Mouse (Mus musculus) brown adipose tissue, adult 24 weeks (tissue): ENCODE measurements around the gene 1700020L24Rik. TPM values are rescaled to one million over a fixed set of nuclear protein-coding genes. Genes with fewer than 3 reads are reported as not detected.

Experiments used
- H3K27ac ChIP-seq: fragments of 200-500 bp; replicated peaks from 2 replicates; pipeline ENCODE4 v1.5.1; 2012; ENCODE audit warnings: low read depth, mild to moderate bottlenecking, low read length
- H3K4me1 ChIP-seq: fragments of 200-500 bp; 2 replicates; pipeline ENCODE4 v1.6.1; 2012; ENCODE audit warnings: low read length, mixed read lengths; ENCODE audit not compliant: control insufficient read depth, insufficient read depth, insufficient read length
- H3K4me3 ChIP-seq: fragments of 200-500 bp; 2 replicates; pipeline ENCODE4 v1.5.1; 2012; ENCODE audit warnings: low read depth, mild to moderate bottlenecking, low read length, moderate library complexity; ENCODE audit not compliant: insufficient read depth
- polyA plus RNA-seq: library from polyadenylated mRNA; stranded (reverse); fragments of >200 nt; gene quantifications from 2 replicates; pipeline ENCODE4 v1.2.4, GENCODE M21; 2012; ENCODE audit not compliant: missing spikeins, insufficient read depth, insufficient read length

Gene 1700020L24Rik
- polyA plus RNA-seq, 1 experiment: 2.9 TPM

DNA sequence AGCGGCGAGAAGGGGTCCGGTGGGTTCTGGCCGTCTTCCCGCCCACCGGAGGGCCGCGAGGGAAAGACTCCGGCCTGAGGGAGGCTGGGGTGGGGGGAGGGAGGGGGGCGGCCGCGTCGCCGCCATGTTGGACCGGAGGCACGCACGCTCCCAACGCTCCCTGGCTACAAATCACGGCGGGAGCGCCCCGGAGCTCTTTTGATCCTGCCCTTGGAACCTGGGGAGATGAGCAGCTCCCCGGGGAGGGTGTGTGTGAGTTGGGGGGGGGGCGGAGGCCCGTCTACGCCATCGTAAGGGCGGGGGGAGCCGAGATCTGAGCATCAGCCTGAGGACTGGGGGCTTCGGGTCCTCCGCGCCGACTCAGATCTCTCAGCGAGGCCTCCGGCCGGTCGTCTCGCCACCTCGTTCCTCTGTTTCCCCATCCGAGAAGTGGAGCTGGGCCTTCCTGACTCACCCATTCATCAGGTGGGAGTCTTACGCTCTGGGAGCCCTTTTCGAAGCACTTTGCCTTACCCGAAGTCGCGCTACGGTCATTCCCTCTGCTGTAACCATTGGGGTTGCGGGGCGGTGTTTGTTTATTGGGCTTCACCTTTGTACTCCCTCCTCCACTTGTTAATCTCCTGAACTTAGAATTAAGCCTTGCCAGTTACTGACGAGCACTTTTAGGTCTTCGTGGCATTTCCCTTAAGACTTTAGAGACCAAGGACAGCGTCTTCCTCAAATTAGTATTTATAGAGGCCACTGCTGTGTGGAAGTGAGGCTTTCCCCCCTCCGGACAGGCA lies 35.9 kb downstream of the 1700020L24Rik start:
- H3K4me1 ChIP-seq: peaks cover 4% of the 10 kb centered on the region; the same call in 1 of the 2 replicates
- peak overlapping the region; percentile 85 for H3K4me3 ChIP-seq
- peak overlapping the region; percentile 80 for H3K27ac ChIP-seq

Other genes with a start within 250 kb of the 1700020L24Rik start
- 0.75 and 0.95 TPM in 2 replicates for gene Slfn3, start 246.3 kb upstream of the 1700020L24Rik start, polyA plus RNA-seq
- not detected in 2 replicates for gene Slfn14, start 151.0 kb upstream of the 1700020L24Rik start, polyA plus RNA-seq
- 21.0 and 26.5 TPM in 2 replicates for gene Ap2b1, start 138.7 kb upstream of the 1700020L24Rik start, polyA plus RNA-seq
- 4.2 and 9.8 TPM in 2 replicates for gene Pex12, start 135.1 kb upstream of the 1700020L24Rik start, polyA plus RNA-seq
- gene Rasl10b, start 28.5 kb upstream of the 1700020L24Rik start, polyA plus RNA-seq: not detected in 2 replicates
- gene Gas2l2, start 8.2 kb upstream of the 1700020L24Rik start, polyA plus RNA-seq: not detected in 2 replicates
- gene Mmp28, start 25.4 kb downstream of the 1700020L24Rik start, polyA plus RNA-seq: 5.4 and 6.6 TPM in 2 replicates
- 29.8 and 35.5 TPM in 2 replicates for gene Taf15, start 35.4 kb downstream of the 1700020L24Rik start, polyA plus RNA-seq
- gene Heatr9, start 84.5 kb downstream of the 1700020L24Rik start, polyA plus RNA-seq: not detected in 2 replicates
- 3.7 and 4.0 TPM in 2 replicates for gene Ccl5, start 92.8 kb downstream of the 1700020L24Rik start, polyA plus RNA-seq
- 11.4 and 13.7 TPM in 2 replicates for gene Ccl9, start 141.0 kb downstream of the 1700020L24Rik start, polyA plus RNA-seq
- gene Ccl6, start 155.4 kb downstream of the 1700020L24Rik start, polyA plus RNA-seq: 21.1 and 56.5 TPM in 2 replicates
- not detected in 2 replicates for gene Rpl9-ps1, start 207.9 kb downstream of the 1700020L24Rik start, polyA plus RNA-seq
- 1.5 and 4.1 TPM in 2 replicates for gene Ccl3, start 211.7 kb downstream of the 1700020L24Rik start, polyA plus RNA-seq
- 3.8 TPM in 1 of 2 replicates, not detected in the other for gene Ccl4, start 224.9 kb downstream of the 1700020L24Rik start, polyA plus RNA-seq